Mouse (Mus musculus): ENCODE data around the gene Vcam1. TPM values are rescaled to one million over a fixed set of nuclear protein-coding genes. Genes with fewer than 3 reads are reported as not detected.
A peak's percentile ranks its signal among the peaks of the same experiment; 100 is the strongest.

Vcam1 gene
- polyA plus RNA-seq, 1 experiment from 2014 or later = 39.8 TPM

DNA sequence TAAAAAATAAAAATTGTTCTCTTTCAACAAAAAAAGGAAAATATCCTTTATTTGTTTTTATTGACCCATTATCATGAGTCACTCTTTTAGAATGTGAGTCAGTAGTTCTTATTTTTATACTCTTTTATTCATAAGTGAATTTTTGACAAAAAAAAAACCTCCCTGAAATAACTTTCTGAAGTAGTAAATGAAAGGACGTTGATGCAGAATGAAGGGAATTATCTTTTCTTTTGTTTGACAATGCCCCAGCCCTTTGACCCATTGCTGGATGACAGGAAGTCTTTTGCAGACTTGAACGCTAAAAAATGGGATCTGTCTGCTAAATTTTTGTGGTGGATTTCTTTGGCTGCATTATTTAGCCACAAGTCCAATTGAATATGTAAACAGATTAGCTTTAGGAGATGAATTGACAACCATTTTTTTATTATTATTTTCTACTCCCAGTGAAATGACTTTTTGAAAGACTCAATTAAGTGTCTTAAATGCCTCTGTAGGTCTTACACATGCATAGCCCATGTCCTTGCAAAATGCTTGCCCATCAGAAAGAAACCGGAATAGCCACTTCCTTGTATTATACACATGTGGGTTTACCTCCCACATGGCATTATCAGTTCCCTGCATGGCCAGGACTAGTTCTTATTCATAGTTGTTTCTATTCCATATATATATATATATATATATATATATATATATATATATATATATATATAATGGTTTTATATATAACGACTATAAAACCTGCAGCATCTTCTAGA, 530 bp upstream of the Vcam1 start:
- no peak overlapping the region; the same call in 1 of the 2 replicates for H3K4me2 ChIP-seq (ENCODE audit: low read length)
- H3K27me3 ChIP-seq (ENCODE audit: control insufficient read depth, insufficient read depth, low read depth, low read length) = no peaks in the 10 kb centered on the region
- H3K4me3 ChIP-seq (ENCODE audit: low read depth, low read length) = no peak overlapping the region
- ATAC-seq = no peak
- H3K9ac ChIP-seq (ENCODE audit: low read depth, low read length) = no peak overlapping the region
- peaks cover 3% of the 10 kb centered on the region for H3K4me1 ChIP-seq (ENCODE audit: control insufficient read depth, insufficient read depth, low read length)
- H3K36me3 ChIP-seq (ENCODE audit: control insufficient read depth, insufficient read depth, low read length) = no peaks in the 10 kb centered on the region
- H3K27ac ChIP-seq (ENCODE audit: low read length) = no peak overlapping the region
- WGBS = 34% methylated on average over 4 of the region's 4 CpGs
- H3K9me3 ChIP-seq (replicated peaks; ENCODE audit: control insufficient read depth, low read length, poor library complexity, severe bottlenecking) = no peaks in the 10 kb centered on the region

DNA sequence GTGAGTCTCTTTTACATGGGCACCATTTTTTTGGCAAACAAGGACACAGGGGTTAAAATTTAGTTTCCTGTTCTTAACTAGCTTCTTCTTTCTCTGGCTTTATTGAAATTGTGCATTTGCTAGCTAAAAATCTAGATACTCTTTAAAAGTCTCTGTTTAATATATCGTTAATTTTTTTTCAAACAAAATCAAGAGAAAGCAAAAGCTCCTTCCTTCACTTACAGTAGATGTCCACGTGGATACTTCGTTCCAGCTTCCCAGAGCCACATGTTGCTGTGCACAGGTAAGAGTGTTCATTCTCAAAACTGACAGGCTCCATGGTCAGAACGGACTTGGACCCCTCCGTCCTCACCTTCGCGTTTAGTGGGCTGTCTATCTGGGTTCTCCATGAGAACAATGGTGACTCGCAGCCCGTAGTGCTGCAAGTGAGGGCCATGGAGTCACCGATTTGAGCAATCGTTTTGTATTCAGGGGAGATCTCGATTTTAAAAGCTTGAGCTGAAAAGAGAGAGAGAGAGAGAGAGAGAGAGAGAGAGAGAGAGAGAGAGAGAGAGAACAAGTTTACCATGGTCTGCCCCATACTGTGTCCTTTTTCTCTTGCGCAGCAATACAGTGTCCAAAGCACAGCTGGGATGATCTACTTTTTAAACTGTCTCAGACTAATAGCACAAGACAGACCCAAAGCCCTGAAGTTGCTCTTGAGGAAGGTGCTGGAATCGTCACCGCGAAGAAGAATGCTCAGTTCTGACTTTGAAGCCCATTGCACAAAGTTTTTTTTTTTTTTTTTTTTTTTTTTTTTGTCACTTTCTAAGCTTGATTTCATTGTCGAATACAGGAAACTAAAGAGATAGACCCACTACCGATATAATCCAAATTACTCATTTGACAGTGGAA, 930 bp downstream of the Vcam1 start:
- WGBS = 21% methylated on average over 18 of the region's 18 CpGs

DNA sequence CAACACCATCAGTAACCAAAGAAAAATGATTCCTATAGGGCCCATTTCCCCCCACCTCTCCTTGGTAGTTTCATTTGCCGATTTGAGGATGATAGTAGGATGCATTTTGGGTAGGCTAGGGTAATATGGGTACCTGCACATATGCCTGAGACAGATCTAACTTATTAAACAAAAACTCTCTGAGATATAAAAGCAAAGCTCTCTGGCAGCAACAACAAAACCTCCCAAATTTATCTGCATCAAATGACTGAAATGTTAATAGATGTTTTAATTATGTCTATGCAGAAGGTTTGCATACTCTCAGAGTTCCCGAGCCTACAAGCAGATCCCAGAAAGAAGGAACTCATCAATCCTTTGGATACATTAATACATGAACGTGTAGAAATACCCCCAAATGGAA, 1.7 kb downstream of the Vcam1 start:
- no peak overlapping the region for H3K9ac ChIP-seq (ENCODE audit: low read depth, low read length)
- 47% methylated on average over 3 of the region's 3 CpGs for WGBS

More for the DNA sequence above, 930 bp downstream of the Vcam1 start:
- ATAC-seq = peak; percentile 69
- H3K9me3 ChIP-seq (replicated peaks; ENCODE audit: control insufficient read depth, low read length, poor library complexity, severe bottlenecking) = no peaks in the 10 kb centered on the region
- peaks cover 3% of the 10 kb centered on the region for H3K4me1 ChIP-seq (ENCODE audit: control insufficient read depth, insufficient read depth, low read length)
- no peak overlapping the region for H3K9ac ChIP-seq (ENCODE audit: low read depth, low read length)
- 0 out of 2 replicates have a peak overlapping the region, but pooled peaks have one; percentile 44 for H3K27ac ChIP-seq (ENCODE audit: low read length)
- H3K27me3 ChIP-seq (ENCODE audit: control insufficient read depth, insufficient read depth, low read depth, low read length) = no peaks in the 10 kb centered on the region
- H3K4me3 ChIP-seq (ENCODE audit: low read depth, low read length) = peak overlapping the region; percentile 28
- H3K36me3 ChIP-seq (ENCODE audit: control insufficient read depth, insufficient read depth, low read length) = no peaks in the 10 kb centered on the region
- H3K4me2 ChIP-seq (ENCODE audit: low read length) = peak overlapping the region; percentile 45

DNA sequence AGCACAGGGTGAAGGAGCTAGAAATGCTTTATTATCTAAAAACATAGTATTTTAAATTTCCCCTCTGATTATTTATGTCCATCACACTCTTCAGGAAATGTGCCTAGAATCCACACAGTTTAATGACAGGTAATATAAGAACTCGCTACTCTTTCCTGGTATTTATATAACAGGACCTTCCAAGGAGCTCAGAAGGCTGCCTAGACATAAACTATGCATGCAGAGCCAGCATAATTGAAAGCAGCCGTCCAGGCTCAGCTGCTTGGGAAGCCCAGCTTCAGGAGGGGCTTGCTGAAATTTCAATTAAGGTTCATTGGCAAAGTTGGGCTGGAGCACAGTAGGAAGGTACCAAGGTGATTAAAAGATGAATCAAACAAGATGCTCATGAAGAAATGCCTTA, 2.2 kb downstream of the Vcam1 start:
- no peak overlapping the region for H3K9ac ChIP-seq (ENCODE audit: low read depth, low read length)
- WGBS = 22% methylated on average over 2 of the region's 2 CpGs
- no peak for ATAC-seq
- H3K27ac ChIP-seq (ENCODE audit: low read length) = no peak overlapping the region
- H3K4me2 ChIP-seq (ENCODE audit: low read length) = peak overlapping the region; percentile 31
- H3K9me3 ChIP-seq (replicated peaks; ENCODE audit: control insufficient read depth, low read length, poor library complexity, severe bottlenecking) = no peaks in the 10 kb centered on the region
- peaks cover 3% of the 10 kb centered on the region for H3K4me1 ChIP-seq (ENCODE audit: control insufficient read depth, insufficient read depth, low read length)
- no peak overlapping the region for H3K4me3 ChIP-seq (ENCODE audit: low read depth, low read length)
- no peaks in the 10 kb centered on the region for H3K36me3 ChIP-seq (ENCODE audit: control insufficient read depth, insufficient read depth, low read length)
- H3K27me3 ChIP-seq (ENCODE audit: control insufficient read depth, insufficient read depth, low read depth, low read length) = no peaks in the 10 kb centered on the region

More for the DNA sequence above, 1.7 kb downstream of the Vcam1 start:
- Histone ChIP-seq H3K4me3 (ENCODE audit: low read depth, low read length) (peak overlapping the region; percentile 26), H3K27me3 (ENCODE audit: control insufficient read depth, insufficient read depth, low read depth, low read length) (no peaks in the 10 kb centered on the region), H3K9me3 (replicated peaks; ENCODE audit: control insufficient read depth, low read length, poor library complexity, severe bottlenecking) (no peaks in the 10 kb centered on the region), H3K4me1 (ENCODE audit: control insufficient read depth, insufficient read depth, low read length) (peaks cover 3% of the 10 kb centered on the region), H3K36me3 (ENCODE audit: control insufficient read depth, insufficient read depth, low read length) (no peaks in the 10 kb centered on the region), H3K27ac (ENCODE audit: low read length) (no peak overlapping the region), H3K4me2 (ENCODE audit: low read length) (peak overlapping the region; percentile 27; the same call in 1 of the 2 replicates)
- ATAC-seq = no peak

DNA sequence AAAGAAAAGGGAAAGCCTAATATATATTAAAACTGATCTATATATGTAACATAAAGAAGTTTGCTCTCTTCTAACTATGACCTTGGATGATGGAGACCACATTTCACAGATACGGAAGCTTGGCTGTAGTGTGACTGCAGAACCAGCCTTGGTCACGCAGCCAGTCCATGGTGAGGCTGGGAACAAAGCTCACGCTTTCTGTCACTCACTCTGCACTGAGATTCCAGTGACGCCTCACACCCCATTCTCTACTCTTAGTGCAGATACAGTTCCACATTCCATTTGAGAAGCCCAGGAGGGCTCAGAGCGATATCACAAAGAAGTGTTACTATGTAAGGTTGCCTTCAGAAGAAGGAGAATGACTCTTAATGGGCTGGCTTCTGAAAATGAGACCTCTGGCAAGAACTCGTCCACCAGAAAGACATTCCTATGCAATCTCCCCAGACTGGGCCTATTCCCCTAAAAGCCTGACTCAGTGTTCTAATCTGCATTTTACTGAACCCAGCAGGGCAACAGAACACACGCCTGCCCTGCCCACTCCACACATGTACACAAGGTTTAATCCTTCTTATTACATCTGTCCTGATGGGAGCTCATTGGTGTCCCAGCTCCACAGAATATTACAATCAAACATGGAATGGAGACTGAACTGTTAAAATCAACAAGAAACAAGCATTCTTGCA, 2.8 kb downstream of the Vcam1 start:
- peak overlapping the region; percentile 31 for H3K4me2 ChIP-seq (ENCODE audit: low read length)
- 0 out of 2 replicates have a peak overlapping the region, but pooled peaks have one; percentile 0 for H3K4me3 ChIP-seq (ENCODE audit: low read depth, low read length)
- H3K4me1 ChIP-seq (ENCODE audit: control insufficient read depth, insufficient read depth, low read length) = peaks cover 3% of the 10 kb centered on the region
- ATAC-seq = no peak; the same call in 1 of the 2 replicates
- no peaks in the 10 kb centered on the region for H3K27me3 ChIP-seq (ENCODE audit: control insufficient read depth, insufficient read depth, low read depth, low read length)
- no peak overlapping the region for H3K27ac ChIP-seq (ENCODE audit: low read length)
- H3K9ac ChIP-seq (ENCODE audit: low read depth, low read length) = no peak overlapping the region
- no peaks in the 10 kb centered on the region for H3K36me3 ChIP-seq (ENCODE audit: control insufficient read depth, insufficient read depth, low read length)
- WGBS = 34% methylated on average over 7 of the region's 7 CpGs
- no peaks in the 10 kb centered on the region for H3K9me3 ChIP-seq (replicated peaks; ENCODE audit: control insufficient read depth, low read length, poor library complexity, severe bottlenecking)

DNA sequence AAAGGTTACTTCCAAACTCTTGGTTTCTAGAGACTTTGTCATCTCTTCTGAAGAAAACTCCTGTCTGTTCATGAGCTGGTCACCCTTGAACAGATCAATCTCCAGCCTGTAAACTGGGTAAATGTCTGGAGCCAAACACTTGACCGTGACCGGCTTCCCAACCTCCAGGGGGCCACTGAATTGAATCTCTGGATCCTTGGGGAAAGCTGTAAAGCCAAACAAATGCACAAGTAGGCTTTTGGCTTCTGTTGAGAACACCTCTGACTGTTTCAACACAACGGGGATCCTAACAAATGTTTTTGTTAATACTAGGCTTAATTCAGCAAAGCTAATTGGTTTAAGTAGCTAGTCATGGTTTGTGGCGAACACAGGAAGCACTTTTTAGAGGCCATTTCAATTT, 3.4 kb downstream of the Vcam1 start:
- H3K4me2 ChIP-seq (ENCODE audit: low read length) = peak overlapping the region; percentile 21; the same call in 1 of the 2 replicates
- H3K36me3 ChIP-seq (ENCODE audit: control insufficient read depth, insufficient read depth, low read length) = no peaks in the 10 kb centered on the region
- H3K9me3 ChIP-seq (replicated peaks; ENCODE audit: control insufficient read depth, low read length, poor library complexity, severe bottlenecking) = no peaks in the 10 kb centered on the region
- no peak overlapping the region for H3K9ac ChIP-seq (ENCODE audit: low read depth, low read length)
- peaks cover 3% of the 10 kb centered on the region for H3K4me1 ChIP-seq (ENCODE audit: control insufficient read depth, insufficient read depth, low read length)
- H3K4me3 ChIP-seq (ENCODE audit: low read depth, low read length) = no peak overlapping the region
- no peak overlapping the region for H3K27ac ChIP-seq (ENCODE audit: low read length)
- ATAC-seq = no peak
- no peaks in the 10 kb centered on the region for H3K27me3 ChIP-seq (ENCODE audit: control insufficient read depth, insufficient read depth, low read depth, low read length)
- WGBS = 7% methylated on average over 4 of the region's 4 CpGs

- H3K27ac ChIP-seq (ENCODE audit: low read length) = no peak overlapping the region
- 98% methylated on average over 3 of the region's 3 CpGs for WGBS
- no peaks in the 10 kb centered on the region for H3K4me1 ChIP-seq (ENCODE audit: control insufficient read depth, insufficient read depth, low read length)
- H3K27me3 ChIP-seq (ENCODE audit: control insufficient read depth, insufficient read depth, low read depth, low read length) = no peaks in the 10 kb centered on the region
- no peaks in the 10 kb centered on the region for H3K9me3 ChIP-seq (replicated peaks; ENCODE audit: control insufficient read depth, low read length, poor library complexity, severe bottlenecking)
- H3K9ac ChIP-seq (ENCODE audit: low read depth, low read length) = no peak overlapping the region
- no peak for ATAC-seq
- no peak overlapping the region for H3K4me2 ChIP-seq (ENCODE audit: low read length)
- H3K4me3 ChIP-seq (ENCODE audit: low read depth, low read length) = no peak overlapping the region
- H3K36me3 ChIP-seq (ENCODE audit: control insufficient read depth, insufficient read depth, low read length) = no peaks in the 10 kb centered on the region
Measured at GRCm38 (mm10) chr3:116123827-116124226, 5.7 kb downstream of the Vcam1 start.

DNA sequence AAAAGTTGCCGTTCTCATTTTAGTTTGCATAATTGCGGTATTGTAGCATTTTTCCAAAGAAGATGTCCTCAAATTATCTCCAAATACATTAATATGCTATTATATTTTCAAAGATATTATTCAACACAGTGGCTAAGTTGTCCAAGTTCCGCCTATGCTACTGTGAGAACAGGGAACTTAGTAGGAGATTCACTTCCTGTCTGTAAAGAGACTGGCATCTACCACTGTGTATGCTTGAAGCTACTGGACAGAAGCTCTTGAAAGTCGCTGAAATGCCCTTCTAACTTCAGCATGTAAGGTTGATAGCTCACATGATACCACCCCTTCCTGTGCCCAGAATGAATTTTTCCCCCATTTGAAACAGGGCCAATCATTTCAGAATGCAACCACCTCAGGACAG, 6.8 kb downstream of the Vcam1 start:
- no peak overlapping the region for H3K27ac ChIP-seq (ENCODE audit: low read length)
- 89% methylated on average over 4 of the region's 4 CpGs for WGBS
- no peaks in the 10 kb centered on the region for H3K27me3 ChIP-seq (ENCODE audit: control insufficient read depth, insufficient read depth, low read depth, low read length)
- H3K4me1 ChIP-seq (ENCODE audit: control insufficient read depth, insufficient read depth, low read length) = no peaks in the 10 kb centered on the region
- no peak overlapping the region for H3K9ac ChIP-seq (ENCODE audit: low read depth, low read length)
- H3K36me3 ChIP-seq (ENCODE audit: control insufficient read depth, insufficient read depth, low read length) = no peaks in the 10 kb centered on the region
- ATAC-seq = no peak
- no peak overlapping the region for H3K4me2 ChIP-seq (ENCODE audit: low read length)
- no peaks in the 10 kb centered on the region for H3K9me3 ChIP-seq (replicated peaks; ENCODE audit: control insufficient read depth, low read length, poor library complexity, severe bottlenecking)
- H3K4me3 ChIP-seq (ENCODE audit: low read depth, low read length) = no peak overlapping the region
